Mouse (Mus musculus) kidney, adult 2 months (tissue): Measurements from ENCODE around the gene Zmiz1.

Experiments used
- CTCF ChIP-seq: fragments of 200-500 bp; conservative IDR thresholded peaks from 2 replicates; pipeline ENCODE4 v1.5.1; 2011; ENCODE audit warnings: low read depth, mild to moderate bottlenecking, control low read depth, low read length, moderate library complexity, mixed read lengths; ENCODE audit not compliant: insufficient read depth, insufficient read length
- POLR2A ChIP-seq: fragments of 200-500 bp; IDR thresholded peaks from one replicate; pipeline ENCODE4 v1.6.1; 2011; ENCODE audit warnings: low read depth, low read length, control low read depth

DNA sequence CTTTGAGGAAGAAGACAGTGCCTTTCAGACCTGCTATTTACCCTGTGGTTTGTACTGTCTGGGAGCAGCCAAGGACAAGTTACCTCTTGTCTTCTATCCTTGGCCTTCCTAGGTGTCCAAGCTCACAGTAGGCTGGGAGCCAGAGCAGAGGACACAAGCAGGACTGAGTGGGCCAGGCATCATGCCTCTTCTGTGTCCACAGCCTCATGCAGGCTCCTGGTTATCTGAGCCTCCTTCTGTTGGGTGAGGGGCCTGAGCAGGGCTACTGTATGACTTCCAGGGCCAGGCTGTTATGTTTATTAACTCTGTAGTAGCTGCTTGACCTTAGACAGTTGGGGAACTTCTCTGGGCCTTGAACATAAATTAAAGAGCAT is 75.4 kb downstream of the Zmiz1 start:
- TF ChIP-seq CTCF (no peak), POLR2A (no peak)
